Mouse (Mus musculus) heart, embryonic 12.5 days (tissue): Measurements from ENCODE around the gene Eif4h. TPM values are rescaled to one million over a fixed set of nuclear protein-coding genes. Genes with fewer than 3 reads are reported as not detected.

Source experiments
- ATAC-seq: fragments of 200-750 bp; cut with Nextera tagmentation; 2 replicates; pipeline ENCODE4 v1.8.0; 2017; ENCODE audit warnings: moderate TSS enrichment, moderate library complexity; ENCODE audit not compliant: insufficient number of reproducible peaks, low FRiP score
- H3K27ac ChIP-seq: fragments of 300-500 bp; sonication (generic); 2 replicates; pipeline ENCODE4 v1.5.1; 2016; ENCODE audit warnings: mild to moderate bottlenecking, moderate library complexity; ENCODE audit not compliant: poor library complexity, severe bottlenecking
- H3K27me3 ChIP-seq: fragments of 300-500 bp; sonication (generic); replicated peaks from 2 replicates; pipeline ENCODE4 v1.6.1; 2016; ENCODE audit warnings: mild to moderate bottlenecking, moderate library complexity
- H3K36me3 ChIP-seq: fragments of 300-500 bp; sonication (generic); 2 replicates; pipeline ENCODE4 v1.6.1; 2016; ENCODE audit warnings: mild to moderate bottlenecking, moderate library complexity
- H3K4me1 ChIP-seq: fragments of 300-500 bp; sonication (generic); replicated peaks from 2 replicates; pipeline ENCODE4 v1.6.1; 2016; ENCODE audit warnings: mild to moderate bottlenecking
- H3K4me2 ChIP-seq: fragments of 300-500 bp; sonication (generic); 2 replicates; pipeline ENCODE4 v1.6.1; 2016; ENCODE audit warnings: mild to moderate bottlenecking, moderate library complexity
- H3K4me3 ChIP-seq: fragments of 300-500 bp; sonication (generic); 2 replicates; pipeline ENCODE4 v1.5.1; 2016; ENCODE audit warnings: mild to moderate bottlenecking
- H3K9ac ChIP-seq: fragments of 300-500 bp; sonication (generic); 2 replicates; pipeline ENCODE4 v1.6.1; 2016; ENCODE audit warnings: mild to moderate bottlenecking, moderate library complexity
- H3K9me3 ChIP-seq: fragments of 300-500 bp; sonication (generic); replicated peaks from 2 replicates; pipeline ENCODE4 v1.6.1; 2016; ENCODE audit warnings: mild to moderate bottlenecking, moderate library complexity
- WGBS: fragments of 180-500 bp; shearing (Covaris S2); methylation state at CpG from one replicate; pipeline ENCODE4 v1.1.7; 2016; 5-methylcytosine and 5-hydroxymethylcytosine counted together
- polyA plus RNA-seq: library from polyadenylated mRNA; unstranded; fragments of >200 nt; fragmentation: Nextera tagmentation; extraction: Ambion mirVana; gene quantifications from 2 replicates; pipeline ENCODE4 v1.2.1, GENCODE M21; 2016

The Eif4h gene
- polyA plus RNA-seq, 1 experiment from 2014 or later: 341 TPM

- Histone ChIP-seq H3K27ac (no peak overlapping the region), H3K9me3 (no peaks in the 10 kb centered on the region), H3K9ac (no peak overlapping the region), H3K36me3 (peaks cover 96% of the 10 kb centered on the region), H3K27me3 (no peaks in the 10 kb centered on the region), H3K4me1 (peaks cover 11% of the 10 kb centered on the region), H3K4me3 (no peak overlapping the region), H3K4me2 (no peak overlapping the region)
- no peak for ATAC-seq
- 88% methylated on average over 16 of the region's 16 CpGs for WGBS
These were observed 18.1 kb downstream of the Eif4h start for GRCm38 (mm10) chr5:134621099-134621640.

GRCm38 (mm10) chr5:134620457-134620856, 18.8 kb downstream of the Eif4h start:
- ATAC-seq: no peak
- H3K9ac ChIP-seq: 0 out of 2 replicates have a peak overlapping the region, but pooled peaks have one; percentile 2
- peaks cover 11% of the 10 kb centered on the region for H3K4me1 ChIP-seq
- H3K4me3 ChIP-seq: no peak overlapping the region
- no peak overlapping the region for H3K4me2 ChIP-seq
- H3K27me3 ChIP-seq: no peaks in the 10 kb centered on the region
- H3K27ac ChIP-seq: no peak overlapping the region
- H3K9me3 ChIP-seq: no peaks in the 10 kb centered on the region
- 96% methylated on average over 9 of the region's 9 CpGs for WGBS
- peaks cover 95% of the 10 kb centered on the region for H3K36me3 ChIP-seq

GRCm38 (mm10) chr5:134617071-134617470, 22.2 kb downstream of the Eif4h start:
- Histone ChIP-seq H3K4me3 (no peak overlapping the region), H3K9me3 (no peaks in the 10 kb centered on the region), H3K36me3 (peaks cover 71% of the 10 kb centered on the region), H3K4me1 (peaks cover 11% of the 10 kb centered on the region), H3K4me2 (no peak overlapping the region), H3K9ac (no peak overlapping the region), H3K27ac (no peak overlapping the region), H3K27me3 (no peaks in the 10 kb centered on the region)
- ATAC-seq: no peak
- 58% methylated on average over 3 of the region's 3 CpGs for WGBS

GRCm38 (mm10) chr5:134615780-134616179, 23.5 kb downstream of the Eif4h start:
- H3K9ac ChIP-seq: no peak overlapping the region
- H3K36me3 ChIP-seq: peaks cover 58% of the 10 kb centered on the region
- ATAC-seq: no peak
- H3K27me3 ChIP-seq: no peaks in the 10 kb centered on the region
- H3K4me1 ChIP-seq: peaks cover 9% of the 10 kb centered on the region
- H3K9me3 ChIP-seq: no peaks in the 10 kb centered on the region
- no peak overlapping the region for H3K4me3 ChIP-seq
- 67% methylated on average over 4 of the region's 4 CpGs for WGBS
- no peak overlapping the region for H3K4me2 ChIP-seq
- H3K27ac ChIP-seq: no peak overlapping the region

DNA sequence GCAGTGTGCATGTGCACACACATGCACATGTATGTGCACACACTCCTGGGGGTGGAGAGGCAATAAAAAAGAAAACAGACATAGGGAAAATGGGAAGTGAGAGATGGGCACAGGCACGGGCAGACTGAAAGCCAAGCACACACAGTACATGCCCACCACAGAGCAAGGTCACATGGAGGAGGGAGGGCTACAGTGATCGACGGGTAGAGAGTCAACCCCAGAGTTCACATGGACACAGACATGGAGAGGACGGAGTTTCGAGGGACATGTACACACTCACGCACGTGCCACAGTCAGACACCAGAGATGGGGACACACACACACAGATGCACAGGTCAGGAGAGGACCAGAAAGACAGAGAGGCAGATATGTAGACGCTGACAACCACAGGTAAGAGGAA, 23.9 kb downstream of the Eif4h start:
- no peak overlapping the region for H3K4me2 ChIP-seq
- H3K27me3 ChIP-seq: no peaks in the 10 kb centered on the region
- no peak for ATAC-seq
- H3K9ac ChIP-seq: no peak overlapping the region
- WGBS: 86% methylated on average over 8 of the region's 8 CpGs
- H3K4me3 ChIP-seq: no peak overlapping the region
- H3K27ac ChIP-seq: no peak overlapping the region
- H3K4me1 ChIP-seq: peaks cover 5% of the 10 kb centered on the region
- H3K36me3 ChIP-seq: peaks cover 54% of the 10 kb centered on the region
- H3K9me3 ChIP-seq: no peaks in the 10 kb centered on the region

DNA sequence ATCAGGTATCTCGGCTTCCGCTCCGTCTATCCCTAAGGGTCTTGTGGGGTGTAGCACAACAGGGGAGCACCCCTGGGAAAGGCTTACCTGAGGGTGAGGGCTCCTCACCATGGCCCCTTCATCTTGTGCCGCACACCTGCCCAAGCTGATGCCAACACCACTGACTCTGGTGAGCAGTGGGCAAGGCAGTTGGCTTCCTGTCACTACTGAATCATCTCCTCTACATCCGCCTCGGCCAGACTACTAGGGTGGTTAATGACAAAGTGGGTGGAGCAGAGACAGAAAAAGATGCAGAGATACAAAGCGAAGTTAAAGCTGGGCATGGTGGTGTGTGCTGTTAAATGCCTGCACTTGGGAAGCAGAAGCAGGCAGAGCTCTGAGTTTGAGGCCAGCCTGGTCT, 24.5 kb downstream of the Eif4h start, which contains the start of gene Lat2:
TSS of gene Lat2 (minus strand) at position 224 of the 400 bp plus-strand sequence.
- no peak for ATAC-seq
- Histone ChIP-seq H3K27ac (no peak within 1 kb of the TSS), H3K9me3 (no peaks in the 10 kb centered on the region), H3K27me3 (no peaks in the 10 kb centered on the region), H3K4me3 (no peak within 1 kb of the TSS), H3K9ac (no peak within 1 kb of the TSS), H3K4me2 (no peak within 1 kb of the TSS), H3K4me1 (no peaks in the 10 kb centered on the region), H3K36me3 (peaks cover 48% of the 10 kb centered on the region)
- WGBS: 81% methylated on average over 7 of the region's 7 CpGs

- no peaks in the 10 kb centered on the region for H3K9me3 ChIP-seq
- no peak overlapping the region for H3K27ac ChIP-seq
- no peaks in the 10 kb centered on the region for H3K27me3 ChIP-seq
- ATAC-seq: no peak
- no peak overlapping the region for H3K4me2 ChIP-seq
- H3K36me3 ChIP-seq: peaks cover 43% of the 10 kb centered on the region
- no peaks in the 10 kb centered on the region for H3K4me1 ChIP-seq
- no peak overlapping the region for H3K9ac ChIP-seq
- H3K4me3 ChIP-seq: no peak overlapping the region
- 86% methylated on average over 8 of the region's 8 CpGs for WGBS
These were observed 25.0 kb downstream of the Eif4h start for GRCm38 (mm10) chr5:134614296-134614695.

DNA sequence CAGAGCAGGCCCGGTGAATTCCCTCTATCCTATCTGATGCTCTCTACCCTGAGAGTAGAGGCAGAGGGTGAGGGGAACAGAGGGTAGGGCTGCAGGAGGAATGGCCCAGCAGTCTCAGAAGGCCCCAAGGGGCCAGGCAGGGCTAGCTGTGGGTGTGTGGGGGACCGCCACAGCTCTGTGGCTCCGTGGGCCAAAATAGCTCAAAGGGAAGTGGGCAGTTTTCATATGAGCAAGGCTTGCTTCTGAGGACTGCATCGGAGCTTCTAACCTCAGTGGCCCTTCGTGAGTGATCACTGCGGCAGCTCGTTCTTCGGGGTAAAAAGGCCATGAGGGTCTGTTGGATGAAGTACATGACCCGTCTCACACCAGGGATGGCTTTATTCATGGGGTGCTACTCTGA, 25.6 kb downstream of the Eif4h start:
- no peaks in the 10 kb centered on the region for H3K4me1 ChIP-seq
- no peak overlapping the region for H3K9ac ChIP-seq
- peaks cover 37% of the 10 kb centered on the region for H3K36me3 ChIP-seq
- H3K9me3 ChIP-seq: no peaks in the 10 kb centered on the region
- ATAC-seq: no peak
- no peak overlapping the region for H3K4me2 ChIP-seq
- no peak overlapping the region for H3K27ac ChIP-seq
- no peak overlapping the region for H3K4me3 ChIP-seq
- H3K27me3 ChIP-seq: no peaks in the 10 kb centered on the region
- WGBS: 80% methylated on average over 9 of the region's 9 CpGs

GRCm38 (mm10) chr5:134611810-134612521, 27.3 kb downstream of the Eif4h start:
- WGBS: 64% methylated on average over 8 of the region's 8 CpGs
- Histone ChIP-seq H3K4me2 (no peak overlapping the region), H3K36me3 (peaks cover 20% of the 10 kb centered on the region), H3K9me3 (no peaks in the 10 kb centered on the region), H3K4me3 (no peak overlapping the region), H3K27me3 (no peaks in the 10 kb centered on the region), H3K27ac (no peak overlapping the region), H3K9ac (no peak overlapping the region), H3K4me1 (no peaks in the 10 kb centered on the region)
- ATAC-seq: no peak

GRCm38 (mm10) chr5:134609916-134610643, 29.2 kb downstream of the Eif4h start:
- no peak overlapping the region for H3K9ac ChIP-seq
- H3K36me3 ChIP-seq: peaks cover 10% of the 10 kb centered on the region; the same call in 1 of the 2 replicates
- H3K27me3 ChIP-seq: no peaks in the 10 kb centered on the region
- H3K4me1 ChIP-seq: no peaks in the 10 kb centered on the region
- no peak for ATAC-seq
- H3K9me3 ChIP-seq: no peaks in the 10 kb centered on the region
- 86% methylated on average over 12 of the region's 12 CpGs for WGBS
- H3K27ac ChIP-seq: no peak overlapping the region
- no peak overlapping the region for H3K4me3 ChIP-seq
- no peak overlapping the region for H3K4me2 ChIP-seq

DNA sequence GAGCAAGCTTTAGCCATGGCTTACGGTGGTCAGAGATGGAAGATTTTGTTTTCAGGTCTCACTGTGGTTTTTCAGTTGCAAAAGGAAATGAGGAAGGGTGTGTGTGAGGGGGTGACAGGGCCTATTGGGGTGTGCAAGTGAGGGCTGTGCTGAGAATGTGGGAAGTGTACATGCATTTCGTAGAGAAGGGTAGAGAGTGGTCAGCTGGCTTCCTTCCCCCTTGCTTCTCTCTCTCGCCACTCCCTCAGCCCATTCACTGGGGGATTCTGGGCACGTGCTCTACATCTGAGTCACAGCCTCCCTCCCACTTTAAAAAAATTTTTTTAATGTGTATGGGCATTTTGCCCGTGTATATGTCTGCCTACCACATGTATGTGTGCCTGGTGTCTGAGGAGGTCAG, 32.2 kb downstream of the Eif4h start:
- WGBS: 66% methylated on average over 5 of the region's 5 CpGs

More for the DNA sequence above, 32.2 kb downstream of the Eif4h start:
- no peak overlapping the region for H3K9ac ChIP-seq
- peaks cover 6% of the 10 kb centered on the region for H3K36me3 ChIP-seq
- H3K4me1 ChIP-seq: no peaks in the 10 kb centered on the region
- H3K4me2 ChIP-seq: no peak overlapping the region
- H3K4me3 ChIP-seq: no peak overlapping the region
- H3K27me3 ChIP-seq: no peaks in the 10 kb centered on the region
- ATAC-seq: no peak
- H3K9me3 ChIP-seq: no peaks in the 10 kb centered on the region
- no peak overlapping the region for H3K27ac ChIP-seq
